Mouse (Mus musculus) heart, embryonic 13.5 days (tissue): ENCODE data around the gene Ddx5. TPM values are rescaled to one million over a fixed set of nuclear protein-coding genes. Genes with fewer than 3 reads are reported as not detected.
"Not testable (repeated sequence)": the region's sequence is repeated elsewhere in the genome, so short reads cannot be mapped to it uniquely, and the experiment has no call there.

ENCODE experiments used
- ATAC-seq: fragments of 200-750 bp; cut with Nextera tagmentation; 2 replicates; pipeline ENCODE4 v1.8.0; 2017; ENCODE audit warnings: moderate TSS enrichment; ENCODE audit not compliant: insufficient number of reproducible peaks, low FRiP score, low TSS enrichment; ENCODE audit errors: extremely low read depth
- H3K27ac ChIP-seq: fragments of 300-500 bp; sonication (generic); replicated peaks from 2 replicates; pipeline ENCODE4 v1.5.1; 2015; ENCODE audit warnings: moderate library complexity, mild to moderate bottlenecking, inconsistent platforms
- H3K27me3 ChIP-seq: fragments of 300-500 bp; sonication (generic); replicated peaks from 2 replicates; pipeline ENCODE4 v1.6.1; 2015; ENCODE audit warnings: mild to moderate bottlenecking, inconsistent platforms
- H3K36me3 ChIP-seq: fragments of 300-500 bp; sonication (generic); 2 replicates; pipeline ENCODE4 v1.6.1; 2015; ENCODE audit warnings: mild to moderate bottlenecking, inconsistent platforms
- H3K4me1 ChIP-seq: fragments of 300-500 bp; sonication (generic); 2 replicates; pipeline ENCODE4 v1.6.1; 2015; ENCODE audit warnings: inconsistent platforms
- H3K4me2 ChIP-seq: fragments of 300-500 bp; sonication (generic); 2 replicates; pipeline ENCODE4 v1.6.1; 2015; ENCODE audit warnings: inconsistent platforms, mild to moderate bottlenecking, moderate library complexity
- H3K4me3 ChIP-seq: fragments of 300-500 bp; sonication (generic); 2 replicates; pipeline ENCODE4 v1.5.1; 2015; ENCODE audit warnings: moderate library complexity, mild to moderate bottlenecking, inconsistent platforms
- H3K9ac ChIP-seq: fragments of 300-500 bp; sonication (generic); 2 replicates; pipeline ENCODE4 v1.6.1; 2015; ENCODE audit warnings: inconsistent platforms, mild to moderate bottlenecking, moderate library complexity
- H3K9me3 ChIP-seq: fragments of 300-500 bp; sonication (generic); 2 replicates; pipeline ENCODE4 v1.6.1; 2016; ENCODE audit warnings: inconsistent platforms
- WGBS: fragments of 180-500 bp; shearing (Covaris S2); methylation state at CpG from one replicate; pipeline ENCODE4 v1.1.7; 2015; ENCODE audit warnings: mixed read lengths; 5-methylcytosine and 5-hydroxymethylcytosine counted together
- polyA plus RNA-seq: library from polyadenylated mRNA; unstranded; fragments of >200 nt; fragmentation: Nextera tagmentation; extraction: Ambion mirVana; gene quantifications from 2 replicates; pipeline ENCODE4 v1.2.1, GENCODE M21; 2015

The Ddx5 gene
- polyA plus RNA-seq, 1 experiment from 2014 or later, result 192 TPM

GRCm38 (mm10) chr11:106759028-106759427, 30.0 kb downstream of the Ddx5 start:
- Histone ChIP-seq H3K4me2 (no peak overlapping the region), H3K9ac (no peak overlapping the region), H3K27me3 (no peaks in the 10 kb centered on the region), H3K36me3 (no peaks in the 10 kb centered on the region), H3K9me3 (no peaks in the 10 kb centered on the region), H3K4me3 (no peak overlapping the region), H3K4me1 (peaks cover 36% of the 10 kb centered on the region), H3K27ac (no peak overlapping the region)
- WGBS, result 82% methylated on average over 3 of the region's 3 CpGs
- ATAC-seq, result no peak

- ATAC-seq, result no peak
- Histone ChIP-seq H3K4me1 (0 out of 2 replicates have a peak, but pooled peaks cover 5% of the 10 kb centered on the region), H3K9me3 (no peaks in the 10 kb centered on the region), H3K27me3 (no peaks in the 10 kb centered on the region), H3K4me2 (no peak overlapping the region), H3K27ac (no peak overlapping the region), H3K4me3 (no peak overlapping the region), H3K9ac (no peak overlapping the region), H3K36me3 (no peaks in the 10 kb centered on the region)
- WGBS, result 35% methylated on average over 5 of the region's 5 CpGs
Measured at GRCm38 (mm10) chr11:106755583-106755982, 33.4 kb downstream of the Ddx5 start.

GRCm38 (mm10) chr11:106753314-106753713, 35.7 kb downstream of the Ddx5 start:
- no peaks in the 10 kb centered on the region for H3K36me3 ChIP-seq
- no peaks in the 10 kb centered on the region for H3K27me3 ChIP-seq
- H3K9me3 ChIP-seq, result no peaks in the 10 kb centered on the region
- no peak overlapping the region for H3K27ac ChIP-seq
- 0 out of 2 replicates have a peak, but pooled peaks cover 5% of the 10 kb centered on the region for H3K4me1 ChIP-seq
- ATAC-seq, result no peak
- no peak overlapping the region for H3K9ac ChIP-seq
- WGBS, result 65% methylated on average over 6 of the region's 6 CpGs
- H3K4me2 ChIP-seq, result no peak overlapping the region
- no peak overlapping the region for H3K4me3 ChIP-seq

- Histone ChIP-seq H3K4me1 (no peaks in the 10 kb centered on the region), H3K9ac (peak overlapping the region; percentile 21; the same call in 1 of the 2 replicates), H3K4me3 (no peak overlapping the region), H3K4me2 (no peak overlapping the region), H3K27ac (no peak overlapping the region), H3K27me3 (no peaks in the 10 kb centered on the region), H3K36me3 (no peaks in the 10 kb centered on the region), H3K9me3 (0 out of 2 replicates have a peak, but pooled peaks cover 4% of the 10 kb centered on the region)
- WGBS, result 64% methylated on average over 7 of the region's 7 CpGs
- ATAC-seq, result no peak
Measured at GRCm38 (mm10) chr11:106752103-106752502, 36.9 kb downstream of the Ddx5 start.

GRCm38 (mm10) chr11:106751039-106752018, 37.7 kb downstream of the Ddx5 start, which contains the start of gene Milr1:
Gene Milr1 (plus strand): TSS chr11:106751226.
- 74% methylated on average over 17 of the region's 17 CpGs for WGBS
- Histone ChIP-seq H3K9me3 (peaks cover 4% of the 10 kb centered on the region; the same call in 1 of the 2 replicates), H3K36me3 (no peaks in the 10 kb centered on the region), H3K4me1 (no peaks in the 10 kb centered on the region), H3K4me2 (no peak within 1 kb of the TSS), H3K4me3 (no peak within 1 kb of the TSS), H3K27me3 (no peaks in the 10 kb centered on the region), H3K9ac (peak within 1 kb of the TSS; percentile 21; the same call in 1 of the 2 replicates), H3K27ac (no peak within 1 kb of the TSS)
- ATAC-seq, result no peak

- Histone ChIP-seq H3K27ac (no peak within 1 kb of the TSS), H3K9ac (no peak within 1 kb of the TSS), H3K4me1 (no peaks in the 10 kb centered on the region), H3K27me3 (no peaks in the 10 kb centered on the region), H3K9me3 (peaks cover 8% of the 10 kb centered on the region; the same call in 1 of the 2 replicates), H3K36me3 (no peaks in the 10 kb centered on the region), H3K4me3 (no peak within 1 kb of the TSS), H3K4me2 (no peak within 1 kb of the TSS)
- ATAC-seq, result no peak
- 74% methylated on average over 13 of the region's 13 CpGs for WGBS
Measured at GRCm38 (mm10) chr11:106750121-106750751, 38.7 kb downstream of the Ddx5 start, which contains the start of gene Pecam1. Gene Pecam1 (minus strand): TSS chr11:106750628.

- H3K9ac ChIP-seq, H3K27me3 ChIP-seq, H3K4me1 ChIP-seq, ATAC-seq, H3K4me2 ChIP-seq, H3K4me3 ChIP-seq, H3K36me3 ChIP-seq, H3K27ac ChIP-seq, H3K9me3 ChIP-seq: not testable (repeated sequence)
- WGBS, result 87% methylated on average over 7 of the region's 7 CpGs
Measured at GRCm38 (mm10) chr11:106749557-106750120, 39.3 kb downstream of the Ddx5 start.

- no peaks in the 10 kb centered on the region for H3K36me3 ChIP-seq
- 85% methylated on average over 5 of the region's 5 CpGs for WGBS
- no peak for ATAC-seq
- peaks cover 8% of the 10 kb centered on the region; the same call in 1 of the 2 replicates for H3K9me3 ChIP-seq
- no peak overlapping the region for H3K9ac ChIP-seq
- H3K27ac ChIP-seq, result no peak overlapping the region
- no peaks in the 10 kb centered on the region for H3K4me1 ChIP-seq
- H3K27me3 ChIP-seq, result no peaks in the 10 kb centered on the region
- H3K4me3 ChIP-seq, result no peak overlapping the region
- H3K4me2 ChIP-seq, result no peak overlapping the region
Measured at GRCm38 (mm10) chr11:106744949-106745348, 44.0 kb downstream of the Ddx5 start.

- H3K4me1 ChIP-seq, result peaks cover 3% of the 10 kb centered on the region
- ATAC-seq, result no peak
- WGBS, result 34% methylated on average over 6 of the region's 6 CpGs
Measured at GRCm38 (mm10) chr11:106742388-106742841, 46.6 kb downstream of the Ddx5 start.

GRCm38 (mm10) chr11:106741826-106742225, 47.2 kb downstream of the Ddx5 start:
- Histone ChIP-seq H3K4me3 (no peak overlapping the region), H3K36me3 (no peaks in the 10 kb centered on the region), H3K9me3 (peaks cover 4% of the 10 kb centered on the region; the same call in 1 of the 2 replicates), H3K4me2 (no peak overlapping the region), H3K4me1 (peaks cover 9% of the 10 kb centered on the region), H3K27ac (no peak overlapping the region), H3K9ac (no peak overlapping the region), H3K27me3 (no peaks in the 10 kb centered on the region)
- no peak for ATAC-seq
- 81% methylated on average over 3 of the region's 3 CpGs for WGBS

More at GRCm38 (mm10) chr11:106742388-106742841, 46.6 kb downstream of the Ddx5 start:
- peaks cover 4% of the 10 kb centered on the region; the same call in 1 of the 2 replicates for H3K9me3 ChIP-seq
- H3K27me3 ChIP-seq, result no peaks in the 10 kb centered on the region
- H3K27ac ChIP-seq, result no peak overlapping the region
- no peak overlapping the region for H3K4me3 ChIP-seq
- no peak overlapping the region for H3K9ac ChIP-seq
- H3K36me3 ChIP-seq, result no peaks in the 10 kb centered on the region
- no peak overlapping the region for H3K4me2 ChIP-seq

- no peak overlapping the region for H3K9ac ChIP-seq
- no peak overlapping the region for H3K4me3 ChIP-seq
- no peak overlapping the region for H3K4me2 ChIP-seq
- no peaks in the 10 kb centered on the region for H3K27me3 ChIP-seq
- H3K9me3 ChIP-seq, result peaks cover 2% of the 10 kb centered on the region; the same call in 1 of the 2 replicates
- H3K36me3 ChIP-seq, result no peaks in the 10 kb centered on the region
- WGBS, result 75% methylated on average over 6 of the region's 6 CpGs
- no peak overlapping the region for H3K27ac ChIP-seq
- H3K4me1 ChIP-seq, result peaks cover 14% of the 10 kb centered on the region
- no peak for ATAC-seq
Measured at GRCm38 (mm10) chr11:106741232-106741631, 47.8 kb downstream of the Ddx5 start.
